Mouse (Mus musculus): ENCODE data around the gene Ywhag. TPM values are rescaled to one million over a fixed set of nuclear protein-coding genes. Genes with fewer than 3 reads are reported as not detected.

Ywhag gene
- polyA plus RNA-seq, 1 experiment: 57.1 TPM

DNA sequence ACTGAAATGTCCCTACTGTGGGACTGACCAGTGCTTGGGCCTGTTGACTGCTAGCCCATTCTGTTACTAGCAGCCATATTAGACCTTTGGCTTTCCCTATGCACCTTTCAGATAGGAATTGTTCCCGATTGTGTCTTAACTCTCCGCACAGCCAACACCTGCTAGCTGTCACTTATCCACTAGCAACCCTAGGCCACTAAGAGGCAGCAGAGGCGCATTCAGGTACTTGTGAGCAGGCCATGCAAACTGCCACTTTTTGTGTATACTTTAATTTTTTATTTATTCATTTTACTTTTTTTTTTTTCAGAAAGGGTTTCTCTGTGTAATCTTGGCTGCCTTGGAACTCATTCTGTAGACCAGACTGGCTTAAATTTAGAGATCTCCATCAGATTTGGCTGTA lies 33.7 kb downstream of the Ywhag start:
- Histone ChIP-seq H3K27ac (ENCODE audit: insufficient read depth, low read depth, low read length) (no peak overlapping the region), H3K4me1 (ENCODE audit: control insufficient read depth, insufficient read depth, low read length) (no peaks in the 10 kb centered on the region), H3K27me3 (replicated peaks; ENCODE audit: control insufficient read depth, insufficient read depth, low read length) (no peaks in the 10 kb centered on the region), H3K4me3 (ENCODE audit: insufficient read depth, low read depth, low read length) (no peak overlapping the region), H3K36me3 (ENCODE audit: control insufficient read depth, insufficient read depth, low read length) (no peaks in the 10 kb centered on the region)
- DNase-seq: no peak
- 89% methylated on average over 3 of the region's 3 CpGs for WGBS
- TF ChIP-seq POLR2A (IDR thresholded peaks at IDR 0.05; ENCODE audit: low read depth, low read length) (no peak), CTCF (conservative IDR thresholded peaks at IDR 0.05; ENCODE audit: insufficient read depth, insufficient read length, low read depth, low read length) (peak; percentile 35; the same call in 1 of the 2 replicates)

DNA sequence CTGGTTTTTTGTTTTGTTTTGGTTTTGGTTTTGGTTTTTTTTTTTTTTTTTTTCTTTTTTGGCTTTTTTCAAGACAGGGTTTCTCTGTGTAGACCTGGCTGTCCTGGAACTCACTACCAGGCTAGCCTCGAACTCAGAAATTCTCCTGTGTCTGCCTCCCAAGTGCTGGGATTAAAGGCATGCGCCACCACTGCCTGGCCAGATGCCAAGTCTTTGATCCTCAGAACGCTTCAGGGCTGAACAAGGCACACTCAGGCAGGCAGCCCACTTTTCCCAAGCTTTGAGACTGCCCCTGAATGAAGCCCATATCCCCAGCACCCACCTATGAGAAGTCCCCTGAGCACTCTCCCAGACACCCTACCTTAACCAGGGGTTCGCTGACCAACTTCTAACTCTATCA lies 34.6 kb downstream of the Ywhag start:
- WGBS: 56% methylated on average over 4 of the region's 4 CpGs

GRCm38 (mm10) chr5:135898995-135899394 lies 35.4 kb downstream of the Ywhag start:
- Histone ChIP-seq H3K27me3 (replicated peaks; ENCODE audit: control insufficient read depth, insufficient read depth, low read length) (no peaks in the 10 kb centered on the region), H3K4me1 (ENCODE audit: control insufficient read depth, insufficient read depth, low read length) (no peaks in the 10 kb centered on the region), H3K4me3 (ENCODE audit: insufficient read depth, low read depth, low read length) (no peak overlapping the region), H3K36me3 (ENCODE audit: control insufficient read depth, insufficient read depth, low read length) (no peaks in the 10 kb centered on the region), H3K27ac (ENCODE audit: insufficient read depth, low read depth, low read length) (no peak overlapping the region)
- TF ChIP-seq POLR2A (IDR thresholded peaks at IDR 0.05; ENCODE audit: low read depth, low read length) (no peak), CTCF (conservative IDR thresholded peaks at IDR 0.05; ENCODE audit: insufficient read depth, insufficient read length, low read depth, low read length) (no peak)
- 64% methylated on average over 4 of the region's 4 CpGs for WGBS
- no peak for DNase-seq

More for the DNA sequence above, 34.6 kb downstream of the Ywhag start:
- TF ChIP-seq POLR2A (IDR thresholded peaks at IDR 0.05; ENCODE audit: low read depth, low read length): no peak
- TF ChIP-seq CTCF (conservative IDR thresholded peaks at IDR 0.05; ENCODE audit: insufficient read depth, insufficient read length, low read depth, low read length): no peak
- no peak overlapping the region for H3K27ac ChIP-seq (ENCODE audit: insufficient read depth, low read depth, low read length)
- no peaks in the 10 kb centered on the region for H3K4me1 ChIP-seq (ENCODE audit: control insufficient read depth, insufficient read depth, low read length)
- no peaks in the 10 kb centered on the region for H3K27me3 ChIP-seq (replicated peaks; ENCODE audit: control insufficient read depth, insufficient read depth, low read length)
- no peak overlapping the region for H3K4me3 ChIP-seq (ENCODE audit: insufficient read depth, low read depth, low read length)
- no peak for DNase-seq
- no peaks in the 10 kb centered on the region for H3K36me3 ChIP-seq (ENCODE audit: control insufficient read depth, insufficient read depth, low read length)

DNA sequence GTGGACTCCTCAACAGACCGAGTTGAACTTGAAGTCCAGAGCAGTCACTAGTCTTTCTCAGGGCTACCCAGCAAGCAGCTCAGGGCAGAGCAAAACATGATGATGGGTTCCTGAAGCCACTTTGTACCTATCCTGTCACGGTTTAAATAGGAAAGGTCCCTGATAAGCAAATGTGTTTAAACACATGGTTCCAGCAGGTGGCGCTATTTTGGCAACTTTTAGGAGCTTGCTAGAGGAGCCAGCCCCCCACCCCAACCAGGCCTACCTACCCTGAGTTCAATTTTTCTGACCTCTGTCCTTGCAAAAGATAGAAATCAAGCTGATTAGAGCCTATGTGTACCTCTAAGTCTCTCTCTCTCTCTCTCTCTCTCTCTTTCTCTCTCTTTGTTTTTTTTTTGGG lies 36.4 kb downstream of the Ywhag start:
- no peak overlapping the region for H3K4me3 ChIP-seq (ENCODE audit: insufficient read depth, low read depth, low read length)
- H3K27me3 ChIP-seq (replicated peaks; ENCODE audit: control insufficient read depth, insufficient read depth, low read length): no peaks in the 10 kb centered on the region
- H3K27ac ChIP-seq (ENCODE audit: insufficient read depth, low read depth, low read length): no peak overlapping the region
- no peaks in the 10 kb centered on the region for H3K36me3 ChIP-seq (ENCODE audit: control insufficient read depth, insufficient read depth, low read length)
- TF ChIP-seq POLR2A (IDR thresholded peaks at IDR 0.05; ENCODE audit: low read depth, low read length) (no peak), CTCF (conservative IDR thresholded peaks at IDR 0.05; ENCODE audit: insufficient read depth, insufficient read length, low read depth, low read length) (0 out of 2 replicates have a peak, but pooled peaks have one; percentile 30)
- 14% methylated on average over 3 of the region's 3 CpGs for WGBS
- no peaks in the 10 kb centered on the region for H3K4me1 ChIP-seq (ENCODE audit: control insufficient read depth, insufficient read depth, low read length)
- DNase-seq: peak; percentile 42

- Histone ChIP-seq H3K4me1 (ENCODE audit: control insufficient read depth, insufficient read depth, low read length) (no peaks in the 10 kb centered on the region), H3K27me3 (replicated peaks; ENCODE audit: control insufficient read depth, insufficient read depth, low read length) (no peaks in the 10 kb centered on the region), H3K36me3 (ENCODE audit: control insufficient read depth, insufficient read depth, low read length) (no peaks in the 10 kb centered on the region), H3K4me3 (ENCODE audit: insufficient read depth, low read depth, low read length) (no peak overlapping the region), H3K27ac (ENCODE audit: insufficient read depth, low read depth, low read length) (no peak overlapping the region)
- no peak for DNase-seq
- 72% methylated on average over 6 of the region's 6 CpGs for WGBS
- TF ChIP-seq POLR2A (IDR thresholded peaks at IDR 0.05; ENCODE audit: low read depth, low read length) (no peak), CTCF (conservative IDR thresholded peaks at IDR 0.05; ENCODE audit: insufficient read depth, insufficient read length, low read depth, low read length) (no peak)
Measured at GRCm38 (mm10) chr5:135894958-135895357, 39.5 kb downstream of the Ywhag start.

DNA sequence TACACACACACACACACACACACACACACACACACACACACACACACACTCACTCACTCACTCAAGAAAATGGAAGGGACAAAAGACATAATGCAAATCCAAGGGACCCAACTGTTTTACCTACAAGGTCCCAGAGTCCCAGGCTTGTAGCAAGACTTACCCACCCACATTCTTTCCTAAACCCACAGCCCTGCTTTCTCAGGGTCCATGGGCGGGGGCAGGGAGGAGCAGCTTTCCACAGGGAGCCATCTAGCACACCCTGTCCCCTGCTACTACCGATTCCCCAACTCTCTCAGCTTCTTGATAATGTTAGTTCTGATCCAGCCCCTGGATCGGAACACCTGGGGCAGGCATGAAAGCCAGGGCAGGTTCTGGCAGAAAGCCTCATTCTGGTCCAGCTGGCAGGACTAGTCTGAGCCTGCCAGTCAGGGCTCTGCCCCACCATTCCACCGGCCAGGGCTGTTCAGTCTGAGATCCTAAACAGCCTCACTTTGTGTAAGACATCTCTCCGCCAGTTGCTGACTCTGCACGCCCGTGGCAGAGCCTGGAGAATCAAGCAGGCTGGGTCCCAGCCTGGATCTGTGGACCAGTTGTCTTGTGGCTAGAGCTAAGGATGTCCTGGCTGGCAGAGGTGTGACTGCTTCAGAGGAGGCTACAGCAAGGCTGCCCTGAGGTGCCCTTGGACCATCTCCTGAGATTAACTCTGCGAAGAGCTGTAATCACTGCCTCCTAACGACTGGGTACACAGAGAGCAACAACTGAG lies 41.6 kb downstream of the Ywhag start:
- DNase-seq: no peak
- WGBS: 51% methylated on average over 9 of the region's 9 CpGs
- no peak for TF ChIP-seq CTCF (conservative IDR thresholded peaks at IDR 0.05; ENCODE audit: insufficient read depth, insufficient read length, low read depth, low read length)
- no peak for TF ChIP-seq POLR2A (IDR thresholded peaks at IDR 0.05; ENCODE audit: low read depth, low read length)
- no peaks in the 10 kb centered on the region for H3K27me3 ChIP-seq (replicated peaks; ENCODE audit: control insufficient read depth, insufficient read depth, low read length)
- H3K4me3 ChIP-seq (ENCODE audit: insufficient read depth, low read depth, low read length): no peak overlapping the region
- no peak overlapping the region for H3K27ac ChIP-seq (ENCODE audit: insufficient read depth, low read depth, low read length)
- no peaks in the 10 kb centered on the region for H3K36me3 ChIP-seq (ENCODE audit: control insufficient read depth, insufficient read depth, low read length)
- H3K4me1 ChIP-seq (ENCODE audit: control insufficient read depth, insufficient read depth, low read length): no peaks in the 10 kb centered on the region

DNA sequence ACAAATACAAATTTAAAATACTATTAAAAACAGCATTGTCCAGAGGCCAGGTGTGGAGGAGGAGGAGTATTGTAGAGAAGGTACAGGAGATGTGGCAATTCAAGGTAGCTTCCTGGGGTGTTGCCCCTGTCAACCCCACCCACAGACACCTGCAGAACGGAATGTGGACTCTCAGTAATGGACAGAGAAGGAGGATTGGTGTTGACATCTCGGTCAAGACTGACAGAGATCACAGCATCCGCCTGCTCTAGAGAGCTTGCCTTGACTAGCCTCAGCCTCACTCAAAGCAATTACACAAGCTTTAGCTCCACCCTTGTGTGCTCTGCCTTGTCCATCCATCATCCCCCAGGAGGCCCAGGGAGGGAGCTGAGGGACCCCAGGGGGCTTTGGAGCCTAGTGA lies 43.5 kb downstream of the Ywhag start:
- TF ChIP-seq POLR2A (IDR thresholded peaks at IDR 0.05; ENCODE audit: low read depth, low read length) (no peak), CTCF (conservative IDR thresholded peaks at IDR 0.05; ENCODE audit: insufficient read depth, insufficient read length, low read depth, low read length) (no peak)
- H3K4me1 ChIP-seq (ENCODE audit: control insufficient read depth, insufficient read depth, low read length): no peaks in the 10 kb centered on the region
- no peak overlapping the region for H3K27ac ChIP-seq (ENCODE audit: insufficient read depth, low read depth, low read length)
- no peak for DNase-seq
- no peaks in the 10 kb centered on the region for H3K36me3 ChIP-seq (ENCODE audit: control insufficient read depth, insufficient read depth, low read length)
- H3K27me3 ChIP-seq (replicated peaks; ENCODE audit: control insufficient read depth, insufficient read depth, low read length): no peaks in the 10 kb centered on the region
- H3K4me3 ChIP-seq (ENCODE audit: insufficient read depth, low read depth, low read length): no peak overlapping the region
- 58% methylated on average over 3 of the region's 3 CpGs for WGBS
